Mouse (Mus musculus) lung, embryonic 15.5 days (tissue): Measurements from ENCODE around the gene Wnt2. TPM values are rescaled to one million over a fixed set of nuclear protein-coding genes. Genes with fewer than 3 reads are reported as not detected.

Experiments used
- ATAC-seq: fragments of 200-750 bp; cut with Nextera tagmentation; 2 replicates; pipeline ENCODE4 v1.8.0; 2017; ENCODE audit warnings: moderate number of reproducible peaks, borderline replicate concordance; ENCODE audit not compliant: low FRiP score, low TSS enrichment; ENCODE audit errors: extremely low read depth
- H3K27ac ChIP-seq: fragments of 300-500 bp; sonication (generic); 2 replicates; pipeline ENCODE4 v1.5.1; 2015; ENCODE audit warnings: moderate library complexity, mild to moderate bottlenecking, inconsistent platforms
- H3K27me3 ChIP-seq: fragments of 300-500 bp; sonication (generic); 2 replicates; pipeline ENCODE4 v1.6.1; 2015; ENCODE audit warnings: inconsistent platforms
- H3K36me3 ChIP-seq: fragments of 300-500 bp; sonication (generic); 2 replicates; pipeline ENCODE4 v1.6.1; 2015; ENCODE audit warnings: inconsistent platforms
- H3K4me1 ChIP-seq: fragments of 300-500 bp; sonication (generic); 2 replicates; pipeline ENCODE4 v1.6.1; 2015; ENCODE audit warnings: inconsistent platforms
- H3K4me2 ChIP-seq: fragments of 300-500 bp; sonication (generic); 2 replicates; pipeline ENCODE4 v1.6.1; 2015; ENCODE audit warnings: inconsistent platforms, mild to moderate bottlenecking, moderate library complexity
- H3K4me3 ChIP-seq: fragments of 300-500 bp; sonication (generic); 2 replicates; pipeline ENCODE4 v1.5.1; 2015; ENCODE audit warnings: mild to moderate bottlenecking, inconsistent platforms
- H3K9ac ChIP-seq: fragments of 300-500 bp; sonication (generic); 2 replicates; pipeline ENCODE4 v1.6.1; 2015; ENCODE audit warnings: inconsistent platforms
- H3K9me3 ChIP-seq: fragments of 300-500 bp; sonication (generic); 2 replicates; pipeline ENCODE4 v1.6.1; 2016; ENCODE audit warnings: inconsistent platforms
- WGBS: fragments of 180-500 bp; shearing (Covaris S2); methylation state at CpG from one replicate; pipeline ENCODE4 v1.1.7; 2015; 5-methylcytosine and 5-hydroxymethylcytosine counted together
- polyA plus RNA-seq: library from polyadenylated mRNA; unstranded; fragments of >200 nt; fragmentation: Nextera tagmentation; extraction: Ambion mirVana; gene quantifications from 2 replicates; pipeline ENCODE4 v1.2.1, GENCODE M21; 2015

Gene Wnt2
- polyA plus RNA-seq, 1 experiment from 2014 or later = 86.0 TPM

GRCm38 (mm10) chr6:18024133-18024794 is 6.1 kb downstream of the Wnt2 start:
- H3K4me2 ChIP-seq = no peak overlapping the region
- H3K9me3 ChIP-seq = no peaks in the 10 kb centered on the region
- WGBS = 76% methylated on average over 8 of the region's 8 CpGs
- H3K36me3 ChIP-seq = no peaks in the 10 kb centered on the region
- H3K27ac ChIP-seq = no peak overlapping the region
- no peak overlapping the region for H3K4me3 ChIP-seq
- H3K27me3 ChIP-seq = peaks cover 10% of the 10 kb centered on the region; the same call in 1 of the 2 replicates
- no peak for ATAC-seq
- no peak overlapping the region for H3K9ac ChIP-seq
- 0 out of 2 replicates have a peak, but pooled peaks cover 9% of the 10 kb centered on the region for H3K4me1 ChIP-seq

DNA sequence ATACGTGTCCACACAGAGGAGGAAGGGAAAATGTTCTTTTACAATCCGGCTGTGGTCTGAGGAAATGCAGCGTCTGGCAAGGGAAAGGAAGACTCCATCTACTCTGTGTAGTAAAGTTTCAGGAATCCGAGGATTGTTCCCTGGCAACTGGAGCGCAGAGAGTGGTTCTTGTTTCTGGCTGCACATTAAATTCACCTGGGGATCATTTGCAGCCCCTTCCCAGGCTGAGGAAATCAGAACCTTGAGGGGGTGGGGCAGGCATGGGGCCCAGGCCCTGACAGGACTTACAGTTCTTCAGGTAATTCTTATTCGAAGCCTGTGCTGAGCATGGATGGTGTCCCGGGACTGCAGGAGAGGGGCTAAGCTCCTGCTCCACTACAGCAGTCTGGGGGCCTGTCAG is 17.0 kb downstream of the Wnt2 start:
- H3K4me1 ChIP-seq = no peaks in the 10 kb centered on the region; the same call in 1 of the 2 replicates
- no peak overlapping the region for H3K4me3 ChIP-seq
- ATAC-seq = no peak
- H3K36me3 ChIP-seq = 0 out of 2 replicates have a peak, but pooled peaks cover 4% of the 10 kb centered on the region
- no peak overlapping the region for H3K4me2 ChIP-seq
- H3K9ac ChIP-seq = no peak overlapping the region
- H3K27me3 ChIP-seq = no peaks in the 10 kb centered on the region
- H3K27ac ChIP-seq = no peak overlapping the region
- H3K9me3 ChIP-seq = no peaks in the 10 kb centered on the region
- WGBS = 76% methylated on average over 7 of the region's 7 CpGs

GRCm38 (mm10) chr6:18007356-18007755 is 23.0 kb downstream of the Wnt2 start:
- WGBS = 35% methylated on average over 3 of the region's 3 CpGs
- no peaks in the 10 kb centered on the region for H3K4me1 ChIP-seq
- no peak overlapping the region for H3K4me3 ChIP-seq
- H3K9me3 ChIP-seq = no peaks in the 10 kb centered on the region
- ATAC-seq = peak; percentile 91; the same call in 1 of the 2 replicates
- H3K36me3 ChIP-seq = no peaks in the 10 kb centered on the region
- peak overlapping the region; percentile 67; the same call in 1 of the 2 replicates for H3K27ac ChIP-seq
- H3K27me3 ChIP-seq = no peaks in the 10 kb centered on the region
- no peak overlapping the region for H3K4me2 ChIP-seq
- H3K9ac ChIP-seq = no peak overlapping the region

DNA sequence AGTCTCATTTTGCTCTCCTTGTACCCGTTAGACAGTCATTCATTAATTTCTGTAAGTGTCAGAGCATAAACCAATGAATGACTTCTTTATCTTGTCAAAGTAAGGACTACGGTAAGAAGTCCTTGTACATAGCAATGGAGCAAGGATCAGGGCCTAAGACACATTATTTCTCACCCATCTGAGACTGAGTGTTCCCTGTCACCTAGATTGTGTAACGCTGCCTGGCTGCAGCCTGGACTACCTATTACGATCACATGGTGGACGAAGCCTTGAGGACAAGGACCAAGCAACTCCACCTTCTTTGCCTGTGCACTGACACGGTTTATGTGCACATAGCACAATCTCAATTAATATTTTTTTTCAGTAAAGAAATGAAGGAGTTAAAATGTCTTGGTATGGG is 28.3 kb downstream of the Wnt2 start:
- 85% methylated on average over 6 of the region's 6 CpGs for whole genome bisulfite sequencing
- Histone ChIP-seq H3K4me1 (no peaks in the 10 kb centered on the region), H3K4me3 (no peak overlapping the region), H3K27ac (no peak overlapping the region), H3K36me3 (no peaks in the 10 kb centered on the region), H3K9me3 (no peaks in the 10 kb centered on the region), H3K27me3 (no peaks in the 10 kb centered on the region), H3K9ac (no peak overlapping the region), H3K4me2 (no peak overlapping the region)
- ATAC-seq = no peak

DNA sequence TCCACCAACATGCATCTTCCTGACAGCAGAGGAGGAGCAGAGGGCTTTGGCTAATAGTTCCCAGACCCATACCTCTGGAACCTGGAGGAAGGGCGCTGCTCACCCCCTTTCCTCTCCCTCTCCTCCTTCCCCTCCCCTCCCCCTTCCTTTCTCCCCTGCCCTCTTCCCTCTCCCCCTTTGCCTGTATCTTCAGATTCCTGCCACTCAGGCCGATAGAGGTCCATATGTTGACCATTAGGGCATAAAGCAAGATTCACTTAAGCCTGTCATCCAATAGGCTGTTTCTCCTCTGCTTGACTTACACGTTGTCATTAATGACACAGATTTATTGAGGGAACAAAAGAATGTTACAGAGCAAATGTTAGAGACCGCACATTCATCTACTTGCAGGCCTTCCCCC is 31.9 kb downstream of the Wnt2 start:
- H3K4me2 ChIP-seq = no peak overlapping the region
- H3K27ac ChIP-seq = no peak overlapping the region
- H3K9ac ChIP-seq = no peak overlapping the region
- H3K9me3 ChIP-seq = no peaks in the 10 kb centered on the region
- WGBS = 36% methylated on average over 4 of the region's 4 CpGs
- H3K4me3 ChIP-seq = no peak overlapping the region
- no peaks in the 10 kb centered on the region for H3K4me1 ChIP-seq
- no peak for ATAC-seq
- no peaks in the 10 kb centered on the region for H3K27me3 ChIP-seq
- H3K36me3 ChIP-seq = no peaks in the 10 kb centered on the region

DNA sequence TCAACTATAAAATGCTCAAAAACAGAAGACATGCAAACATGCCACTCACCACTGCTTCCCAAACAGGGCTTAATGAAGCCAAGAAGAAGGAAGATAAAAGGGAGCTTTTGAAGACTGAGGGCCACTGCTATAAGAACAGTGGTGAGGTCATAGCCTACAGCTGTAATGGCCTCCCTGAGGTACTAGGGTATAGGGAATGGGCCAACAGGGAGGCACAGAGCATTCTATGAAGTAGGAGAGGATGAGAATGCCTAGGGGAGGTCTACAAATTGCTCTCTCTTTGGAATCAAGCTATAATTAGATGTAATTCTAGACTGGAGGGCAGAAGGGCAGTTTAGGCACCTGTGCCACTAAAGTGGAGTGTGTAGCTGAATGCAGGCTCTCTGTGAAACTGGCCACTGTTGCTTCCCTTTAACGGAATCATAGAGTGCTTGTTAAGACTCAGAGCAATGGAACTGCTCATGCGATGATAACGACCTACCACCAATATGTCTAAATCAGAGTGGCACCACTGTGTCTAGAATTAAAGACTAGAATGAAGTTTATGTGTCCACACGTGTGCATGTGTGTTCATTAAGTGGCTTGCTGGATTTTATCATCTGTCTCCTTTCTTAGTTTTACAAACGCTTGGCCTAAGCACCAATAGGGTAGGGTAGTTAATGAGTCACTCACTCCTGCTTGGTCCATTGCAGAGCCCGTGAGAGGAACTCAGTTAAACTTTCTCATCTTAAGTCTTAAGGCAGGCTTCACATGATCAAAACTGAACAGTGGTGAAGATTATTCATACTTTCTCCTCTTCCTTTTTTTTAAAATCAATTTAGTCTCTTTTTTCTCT is 35.2 kb downstream of the Wnt2 start:
- Histone ChIP-seq H3K27ac (no peak overlapping the region), H3K4me2 (no peak overlapping the region), H3K27me3 (no peaks in the 10 kb centered on the region), H3K9ac (no peak overlapping the region), H3K4me3 (no peak overlapping the region), H3K9me3 (no peaks in the 10 kb centered on the region), H3K4me1 (0 out of 2 replicates have a peak, but pooled peaks cover 2% of the 10 kb centered on the region), H3K36me3 (no peaks in the 10 kb centered on the region)
- ATAC-seq = no peak
- 84% methylated on average over 6 of the region's 6 CpGs for WGBS

DNA sequence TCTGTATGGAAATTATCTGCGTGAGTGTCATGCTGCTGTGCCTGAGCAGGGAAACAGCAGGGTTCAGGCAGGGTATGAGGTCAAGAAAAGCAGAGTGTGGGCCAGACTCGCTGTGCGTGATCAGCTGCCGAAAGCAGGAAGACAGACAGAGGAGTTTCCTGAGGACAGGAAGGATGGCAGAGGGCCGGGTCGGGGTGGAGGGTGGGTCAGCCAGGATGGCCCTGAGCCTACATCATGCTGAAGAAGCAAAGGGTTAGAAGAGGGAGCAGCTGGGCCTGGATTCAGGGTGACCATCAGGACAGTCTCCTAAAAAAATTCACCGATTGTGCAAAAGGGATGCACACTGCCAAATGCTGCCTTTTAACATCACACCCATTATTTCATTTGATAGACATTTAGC is 38.8 kb downstream of the Wnt2 start:
- Histone ChIP-seq H3K36me3 (peaks cover 4% of the 10 kb centered on the region), H3K4me1 (0 out of 2 replicates have a peak, but pooled peaks cover 2% of the 10 kb centered on the region), H3K9me3 (no peaks in the 10 kb centered on the region), H3K4me3 (no peak overlapping the region), H3K4me2 (no peak overlapping the region), H3K9ac (no peak overlapping the region), H3K27ac (0 out of 2 replicates have a peak overlapping the region, but pooled peaks have one; percentile 24), H3K27me3 (no peaks in the 10 kb centered on the region)
- peak; percentile 85 for ATAC-seq
- 40% methylated on average over 7 of the region's 7 CpGs for WGBS

- no peaks in the 10 kb centered on the region for H3K27me3 ChIP-seq
- H3K27ac ChIP-seq = no peak overlapping the region
- ATAC-seq = no peak
- H3K9me3 ChIP-seq = no peaks in the 10 kb centered on the region
- no peak overlapping the region for H3K9ac ChIP-seq
- no peak overlapping the region for H3K4me3 ChIP-seq
- peaks cover 4% of the 10 kb centered on the region for H3K36me3 ChIP-seq
- 0 out of 2 replicates have a peak, but pooled peaks cover 2% of the 10 kb centered on the region for H3K4me1 ChIP-seq
- 85% methylated on average over 9 of the region's 9 CpGs for WGBS
- H3K4me2 ChIP-seq = no peak overlapping the region
Measured at GRCm38 (mm10) chr6:17990173-17991028, 40.0 kb downstream of the Wnt2 start.

GRCm38 (mm10) chr6:17979361-17979760 is 51.0 kb downstream of the Wnt2 start:
- no peak for ATAC-seq
- Histone ChIP-seq H3K9me3 (no peaks in the 10 kb centered on the region), H3K4me1 (no peaks in the 10 kb centered on the region), H3K4me2 (no peak overlapping the region), H3K4me3 (no peak overlapping the region), H3K27me3 (no peaks in the 10 kb centered on the region), H3K27ac (no peak overlapping the region), H3K9ac (no peak overlapping the region), H3K36me3 (no peaks in the 10 kb centered on the region)
- 72% methylated on average over 1 of the region's 1 CpGs for WGBS

GRCm38 (mm10) chr6:17978881-17979280 is 51.5 kb downstream of the Wnt2 start:
- ATAC-seq = no peak
- H3K36me3 ChIP-seq = no peaks in the 10 kb centered on the region
- no peaks in the 10 kb centered on the region for H3K9me3 ChIP-seq
- H3K4me1 ChIP-seq = no peaks in the 10 kb centered on the region
- no peak overlapping the region for H3K27ac ChIP-seq
- no peaks in the 10 kb centered on the region for H3K27me3 ChIP-seq
- H3K4me2 ChIP-seq = no peak overlapping the region
- no peak overlapping the region for H3K4me3 ChIP-seq
- H3K9ac ChIP-seq = no peak overlapping the region
- WGBS = 76% methylated on average over 3 of the region's 3 CpGs

DNA sequence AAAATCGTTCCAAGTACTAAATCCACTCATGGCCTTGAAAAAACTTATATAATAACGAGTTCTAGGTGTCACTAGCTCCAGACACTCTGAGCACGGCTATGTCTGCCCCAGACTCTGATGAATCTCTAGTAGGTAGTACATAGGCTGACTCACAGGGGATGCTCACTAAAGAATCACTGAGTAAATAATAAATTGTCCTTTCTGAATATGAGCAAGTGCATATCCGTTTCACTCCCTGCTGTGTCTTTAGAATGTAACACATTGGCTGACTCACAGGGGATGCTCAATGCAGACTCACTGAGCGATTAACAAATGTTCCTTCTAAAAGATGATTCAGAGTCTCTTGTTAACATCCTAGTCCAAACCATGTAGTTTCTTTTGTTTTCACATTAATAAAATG is 52.1 kb downstream of the Wnt2 start:
- H3K4me3 ChIP-seq = no peak overlapping the region
- WGBS = 80% methylated on average over 5 of the region's 5 CpGs
- H3K36me3 ChIP-seq = no peaks in the 10 kb centered on the region
- no peaks in the 10 kb centered on the region for H3K9me3 ChIP-seq
- no peaks in the 10 kb centered on the region for H3K4me1 ChIP-seq
- no peaks in the 10 kb centered on the region for H3K27me3 ChIP-seq
- no peak overlapping the region for H3K27ac ChIP-seq
- no peak overlapping the region for H3K9ac ChIP-seq
- ATAC-seq = no peak
- H3K4me2 ChIP-seq = no peak overlapping the region
